ENCODE assay signal across 8 mouse cellular contexts in genomic region chr6:51172331-51172791, GRCm38 (mm10).
DNase-seq lines count a peak whose midpoint lies in the region; ATAC-seq and TF ChIP-seq lines count a peak whose summit lies in the region.

No protein-coding gene starts in this region.

- H3K9ac ChIP-seq in hindbrain, embryonic 16.5 days (ENCODE audit: low read depth, low read length): no peak overlapping the region
- H3K9ac ChIP-seq in lung, postnatal 0 days (replicated peaks; ENCODE audit: low read depth): peak overlapping the region; percentile 44; the same call in 1 of the 2 replicates

- H3K4me3 ChIP-seq in gastrocnemius, adult 2 months: peak overlapping the region; percentile 75
- peak overlapping the region; percentile 54 for H3K4me3 ChIP-seq in embryonic facial prominence, embryonic 10.5 days
- H3K4me3 ChIP-seq in hindbrain, embryonic 16.5 days (ENCODE audit: low read length): peak overlapping the region; percentile 19
- H3K4me3 ChIP-seq in lung, postnatal 0 days (ENCODE audit: low read depth, low read length): peak overlapping the region; percentile 38

- WGBS in embryonic facial prominence, embryonic 10.5 days: 2% methylated on average over 12 of the region's 12 CpGs
- WGBS in hindbrain, embryonic 16.5 days: 4% methylated on average over 12 of the region's 12 CpGs
- WGBS in lung, postnatal 0 days: 7% methylated on average over 12 of the region's 12 CpGs

- H3K9me3 ChIP-seq in embryonic facial prominence, embryonic 10.5 days: no peaks in the 10 kb centered on the region
- H3K9me3 ChIP-seq in hindbrain, embryonic 16.5 days (ENCODE audit: control insufficient read depth, low read length): no peaks in the 10 kb centered on the region
- H3K9me3 ChIP-seq in lung, postnatal 0 days (ENCODE audit: low read length): no peaks in the 10 kb centered on the region

- TF ChIP-seq CTCF in gastrocnemius, adult 2 months (IDR thresholded peaks at IDR 0.05): no peak
- no peak for TF ChIP-seq CTCF in lung, postnatal 0 days (IDR thresholded peaks at IDR 0.05)

- H3K36me3 ChIP-seq in embryonic facial prominence, embryonic 10.5 days (replicated peaks): no peaks in the 10 kb centered on the region
- no peaks in the 10 kb centered on the region for H3K36me3 ChIP-seq in hindbrain, embryonic 16.5 days (ENCODE audit: control insufficient read depth, insufficient read depth, low read length)
- H3K36me3 ChIP-seq in lung, postnatal 0 days (ENCODE audit: insufficient read depth, low read length): no peaks in the 10 kb centered on the region

- TF ChIP-seq EP300 in lung, postnatal 0 days (IDR thresholded peaks at IDR 0.05): no peak

- peak overlapping the region; percentile 48 for H3K4me2 ChIP-seq in hindbrain, embryonic 16.5 days (ENCODE audit: low read length)
- peak overlapping the region; percentile 72 for H3K4me2 ChIP-seq in lung, postnatal 0 days (replicated peaks; ENCODE audit: low read depth, low read length)

- peak; percentile 28; the same call in 1 of the 2 replicates for ATAC-seq in hindbrain, embryonic 16.5 days
- ATAC-seq in lung, postnatal 0 days: no peak
- no peak for ATAC-seq in erythroid progenitor cell, adult 5-6 weeks (replicated peaks; ENCODE audit: low FRiP score, poor library complexity, severe bottlenecking)

- H3K27me3 ChIP-seq in embryonic facial prominence, embryonic 10.5 days (replicated peaks; ENCODE audit: low read depth, poor library complexity, severe bottlenecking): peaks cover 49% of the 10 kb centered on the region
- H3K27me3 ChIP-seq in hindbrain, embryonic 16.5 days (replicated peaks; ENCODE audit: control insufficient read depth, insufficient read depth, low read length): peaks cover 15% of the 10 kb centered on the region
- H3K27me3 ChIP-seq in lung, postnatal 0 days (replicated peaks; ENCODE audit: insufficient read depth, low read length): peaks cover 44% of the 10 kb centered on the region

- intact Hi-C loops in gastrocnemius, adult 2 months (cut with DNase I): loop anchor here (1.0 to 5.0 kb wide), 3 partner anchors 1057 to 1910 kb away; partner anchors contain the start of genes Hoxa11 and Tra2a
- intact Hi-C loops in gastrocnemius, postnatal 36 days (cut with DNase I): loop anchor here (1.0 kb wide), 2 partner anchors 1055 to 1060 kb away; no protein-coding TSS in a partner anchor

- H3K27ac ChIP-seq in gastrocnemius, adult 2 months: peak overlapping the region; percentile 91
- peak overlapping the region; percentile 98 for H3K27ac ChIP-seq in embryonic facial prominence, embryonic 10.5 days (replicated peaks)
- H3K27ac ChIP-seq in hindbrain, embryonic 16.5 days (ENCODE audit: low read depth, low read length): 0 out of 2 replicates have a peak overlapping the region, but pooled peaks have one; percentile 9
- peak overlapping the region; percentile 71 for H3K27ac ChIP-seq in lung, postnatal 0 days (ENCODE audit: low read length)

- H3K4me1 ChIP-seq in embryonic facial prominence, embryonic 10.5 days: peaks cover 74% of the 10 kb centered on the region
- H3K4me1 ChIP-seq in hindbrain, embryonic 16.5 days (ENCODE audit: control insufficient read depth, insufficient read depth, low read depth, low read length): peaks cover 8% of the 10 kb centered on the region
- peaks cover 3% of the 10 kb centered on the region; the same call in 1 of the 2 replicates for H3K4me1 ChIP-seq in lung, postnatal 0 days (ENCODE audit: insufficient read depth, low read depth, low read length)

- DNase-seq in gastrocnemius, adult 2 months: peak; percentile 54
- no peak for DNase-seq in gastrocnemius, postnatal 36 days
- peak; percentile 52 for DNase-seq in embryonic facial prominence, embryonic 10.5 days (ENCODE audit: low spot score)
- peak; percentile 27 for DNase-seq in lung, postnatal 0 days (ENCODE audit: low spot score)
- DNase-seq in frontal cortex, postnatal 14 days (ENCODE audit: low spot score in 2 of 2): no peak
- no peak for DNase-seq in urinary bladder, adult 18-20 months (ENCODE audit: low spot score in 2 of 2)

Comparison
In these comparisons a context has a peak if more than half of its experiments do, and no peak if none do; other contexts are left out.
1. DNase-seq: peak in gastrocnemius, adult 2 months (single experiment), embryonic facial prominence, embryonic 10.5 days (single experiment) and lung, postnatal 0 days (single experiment); none in gastrocnemius, postnatal 36 days (0 of 2), frontal cortex, postnatal 14 days (0 of 2) and urinary bladder, adult 18-20 months (0 of 2).
2. H3K27ac ChIP-seq: peak in every context shown above with its lines; median percentile 98 in embryonic facial prominence, embryonic 10.5 days; 91 in gastrocnemius, adult 2 months; 71 in lung, postnatal 0 days; 9 in hindbrain, embryonic 16.5 days.
3. H3K4me3 ChIP-seq: peak in every context shown above with its lines; median percentile 75 in gastrocnemius, adult 2 months; 54 in embryonic facial prominence, embryonic 10.5 days; 38 in lung, postnatal 0 days; 19 in hindbrain, embryonic 16.5 days.